Comparison of ENCODE assay signal across 8 mouse cellular contexts in the genomic region with DNA sequence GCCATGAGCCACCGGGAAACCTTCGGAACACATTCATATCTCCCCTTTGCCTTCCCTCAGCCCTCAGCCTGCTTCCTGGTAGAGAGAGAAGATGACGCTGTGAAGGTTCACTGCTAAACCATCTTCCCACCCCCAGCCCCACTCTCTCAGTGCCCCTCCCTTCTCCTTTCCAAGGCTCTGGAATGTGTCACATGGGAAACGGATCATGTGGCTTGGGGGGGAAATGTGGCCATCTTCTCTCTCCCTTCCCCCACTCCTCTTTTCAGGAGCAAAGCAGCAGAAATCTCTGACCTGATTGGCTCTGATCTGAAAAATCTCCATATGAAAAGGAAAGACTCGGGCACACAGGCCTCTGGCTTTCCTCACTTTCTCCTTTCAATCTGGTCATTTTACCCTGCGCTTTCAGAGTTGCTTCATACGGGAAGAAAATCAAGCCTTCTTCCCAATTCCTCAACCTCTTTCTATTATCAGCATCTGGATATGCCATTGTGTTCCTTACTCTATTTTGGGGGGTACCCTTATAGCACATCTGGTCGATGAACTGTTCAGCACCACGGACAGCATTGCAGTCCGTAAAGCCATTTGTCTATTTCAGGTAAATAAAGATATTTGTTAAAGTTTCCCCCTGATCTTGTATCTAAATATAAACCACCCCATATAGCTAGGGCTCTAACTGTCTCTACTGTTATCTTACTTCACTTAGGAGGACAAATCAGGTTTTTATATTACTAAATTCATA. TPM values are rescaled to one million over a fixed set of nuclear protein-coding genes. Genes with fewer than 3 reads are reported as not detected.
DNase-seq lines count a peak whose midpoint lies in the region; ATAC-seq lines count a peak whose summit lies in the region.

No protein-coding gene starts in this region.

- H3K27ac ChIP-seq in hindbrain, embryonic 16.5 days (ENCODE audit: low read depth, low read length), result peak overlapping the region; percentile 93

- peak; percentile 8 for DNase-seq in adrenal gland, adult 8-10 months
- no peak for DNase-seq in adrenal gland, adult 18-20 months (ENCODE audit: low spot score in 2 of 2)
- DNase-seq in MN1 (ENCODE audit: low spot score), result peak; percentile 94
- peak; percentile 67 for DNase-seq in embryo, embryonic 11.5 days (ENCODE audit: low read depth, low spot score)
- DNase-seq in left cerebral cortex, postnatal 36 days (ENCODE audit: low spot score in 2 of 2), result peak; percentile 83 to 85
- peak; percentile 82 for DNase-seq in retina, postnatal 7 days (ENCODE audit: low read depth, low spot score)
- no peak for DNase-seq in spleen, adult 12 weeks (ENCODE audit: low spot score)

- H3K4me1 ChIP-seq in hindbrain, embryonic 16.5 days (ENCODE audit: control insufficient read depth, insufficient read depth, low read depth, low read length), result peaks cover 33% of the 10 kb centered on the region

- H3K9ac ChIP-seq in hindbrain, embryonic 16.5 days (ENCODE audit: low read depth, low read length), result peak overlapping the region; percentile 79

- 1% methylated on average over 10 of the region's 10 CpGs for WGBS in hindbrain, embryonic 16.5 days

- intact Hi-C loops in left cerebral cortex, postnatal 36 days (cut with DNase I), result loop anchor here (2.0 kb wide), 1 partner anchor 33 kb away; a partner anchor contains a TSS

- H3K4me2 ChIP-seq in hindbrain, embryonic 16.5 days (ENCODE audit: low read length), result peak overlapping the region; percentile 63

- peak; percentile 92 for ATAC-seq in hindbrain, embryonic 16.5 days

- no peaks in the 10 kb centered on the region for H3K27me3 ChIP-seq in hindbrain, embryonic 16.5 days (replicated peaks; ENCODE audit: control insufficient read depth, insufficient read depth, low read length)

- no peaks in the 10 kb centered on the region for H3K36me3 ChIP-seq in hindbrain, embryonic 16.5 days (ENCODE audit: control insufficient read depth, insufficient read depth, low read length)

- H3K9me3 ChIP-seq in hindbrain, embryonic 16.5 days (ENCODE audit: control insufficient read depth, low read length), result no peaks in the 10 kb centered on the region

- H3K4me3 ChIP-seq in hindbrain, embryonic 16.5 days (ENCODE audit: low read length), result peak overlapping the region; percentile 67

RNA-seq across cellular contexts. Expression of a gene that starts 10.5 kb away (rescaled TPM):
- total RNA-seq in adrenal gland, adult 8-10 months (2022), result 1 to 10 TPM; 7.1 to 9.8 (median 7.9) TPM
- 1 to 10 TPM; 5.3 to 6.5 TPM for total RNA-seq in adrenal gland, adult 18-20 months (2021)
- polyA plus RNA-seq in hindbrain, embryonic 16.5 days (2015; fragmentation: Nextera tagmentation; extraction: Ambion mirVana), result 36.1 and 41.3 TPM in 2 replicates
- total RNA-seq in left cerebral cortex, postnatal 36 days (2021), result 10 to 100 TPM; 20.2 to 24.9 TPM

RNA-seq across cellular contexts. Expression of a gene that starts 32.3 kb away (rescaled TPM):
- 10 to 100 TPM; 32.9 to 44.0 (median 37.1) TPM for total RNA-seq in adrenal gland, adult 8-10 months (2022)
- 10 to 100 TPM; 30.6 to 33.0 TPM for total RNA-seq in adrenal gland, adult 18-20 months (2021)
- polyA plus RNA-seq in hindbrain, embryonic 16.5 days (2015; fragmentation: Nextera tagmentation; extraction: Ambion mirVana), result 12.6 and 15.1 TPM in 2 replicates
- 10 to 100 TPM; 41.5 to 46.0 TPM for total RNA-seq in left cerebral cortex, postnatal 36 days (2021)

RNA-seq across cellular contexts. Expression of a gene that starts 57.9 kb away (rescaled TPM):
- total RNA-seq in adrenal gland, adult 8-10 months (2022), result 10 to 100 TPM; 47.1 to 63.4 (median 58.0) TPM
- 10 to 100 TPM; 29.6 to 36.7 TPM for total RNA-seq in adrenal gland, adult 18-20 months (2021)
- polyA plus RNA-seq in hindbrain, embryonic 16.5 days (2015; fragmentation: Nextera tagmentation; extraction: Ambion mirVana), result 3.0 and 3.9 TPM in 2 replicates
- total RNA-seq in left cerebral cortex, postnatal 36 days (2021), result 10 to 100 TPM; 31.8 to 36.6 TPM

Comparison
In these comparisons a context has a peak if more than half of its experiments do, and no peak if none do; other contexts are left out.
1. DNase-seq: peak in adrenal gland, adult 8-10 months (single experiment), MN1 (single experiment), embryo, embryonic 11.5 days (single experiment), left cerebral cortex, postnatal 36 days (2 of 2) and retina, postnatal 7 days (single experiment); none in adrenal gland, adult 18-20 months (0 of 2) and spleen, adult 12 weeks (single experiment).